Mouse (Mus musculus): ENCODE results near the gene AC124502.3. TPM values are rescaled to one million over a fixed set of nuclear protein-coding genes. Genes with fewer than 3 reads are reported as not detected.

AC124502.3 gene
- total and polyA plus RNA-seq, 2 experiments from 2014 or later, result 2.0 to 3.0 TPM

DNA sequence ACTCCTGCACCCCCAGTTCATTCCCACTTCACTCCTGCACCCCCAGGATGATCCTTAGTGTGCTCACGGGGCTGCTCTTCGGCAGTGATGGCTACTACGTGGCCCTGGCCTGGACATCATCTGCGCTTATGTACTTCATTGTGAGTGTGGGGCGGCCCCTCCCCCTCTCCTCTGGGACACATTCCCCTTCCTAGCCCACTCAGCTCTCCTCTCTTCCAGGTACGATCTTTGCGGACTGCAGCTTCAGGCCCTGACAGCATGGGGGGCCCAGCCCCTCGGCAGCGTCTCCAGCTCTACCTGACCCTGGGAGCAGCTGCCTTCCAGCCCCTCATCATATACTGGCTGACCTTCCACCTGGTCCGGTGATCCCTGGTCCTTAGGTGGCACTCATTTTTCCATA lies 53.4 kb downstream of the AC124502.3 start:
- H3K4me1 ChIP-seq (ENCODE audit: insufficient read depth), result peaks cover 34% of the 10 kb centered on the region
- DNase-seq, result no peak
- H3K9me3 ChIP-seq (ENCODE audit: low read length), result no peaks in the 10 kb centered on the region
- no peak for TF ChIP-seq CTCF (IDR thresholded peaks at IDR 0.05; ENCODE audit: low read depth)
- 89% methylated on average over 10 of the region's 10 CpGs for WGBS
- no peak overlapping the region for H3K4me2 ChIP-seq (ENCODE audit: low read depth)
- H3K36me3 ChIP-seq (ENCODE audit: insufficient read depth), result peaks cover 30% of the 10 kb centered on the region
- H3K27me3 ChIP-seq (ENCODE audit: insufficient read depth, low read length), result no peaks in the 10 kb centered on the region
- no peak overlapping the region for H3K27ac ChIP-seq (ENCODE audit: low read depth, low read length)
- ATAC-seq, result no peak
- no peak overlapping the region for H3K9ac ChIP-seq
- H3K4me3 ChIP-seq (ENCODE audit: low read depth, low read length), result no peak overlapping the region

DNA sequence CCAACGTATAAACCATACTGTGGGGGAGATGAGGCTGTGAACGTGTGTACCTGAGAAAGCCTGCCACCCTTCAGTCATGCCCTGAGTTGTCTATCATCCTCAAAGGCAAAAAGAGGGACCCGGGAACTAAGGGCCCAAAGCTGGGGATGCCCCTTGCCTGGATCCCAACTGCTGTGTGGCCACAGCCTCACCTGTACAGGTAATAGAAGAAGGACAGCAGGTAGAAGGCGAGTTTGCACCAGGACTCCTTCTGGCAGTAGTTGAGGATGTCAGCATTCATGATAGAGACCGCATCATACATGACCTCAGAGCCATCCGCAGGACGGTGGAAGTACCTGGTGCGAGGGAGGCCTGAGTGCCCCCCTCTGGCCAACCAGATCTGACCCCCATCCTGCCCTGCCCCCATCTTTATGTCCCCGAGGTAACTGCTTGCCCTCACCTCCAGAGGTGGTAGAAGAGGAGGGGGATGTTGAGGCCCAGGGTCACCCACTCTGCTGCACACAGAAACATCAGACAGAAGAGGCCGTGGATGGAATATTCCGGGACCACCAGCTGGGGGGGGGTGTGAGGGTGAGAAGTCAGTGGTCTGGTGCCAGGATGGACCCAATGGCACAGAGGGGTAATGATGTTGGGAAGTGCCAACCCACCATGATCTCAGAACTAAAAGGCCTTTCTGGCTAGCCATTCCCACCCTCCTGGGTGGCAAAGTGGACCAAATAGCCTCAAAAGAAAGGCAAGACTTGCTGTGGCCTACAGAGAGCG lies 55.0 kb downstream of the AC124502.3 start:
- ATAC-seq, result no peak
- WGBS, result 68% methylated on average over 12 of the region's 12 CpGs
- no peak for DNase-seq
- H3K9ac ChIP-seq, result peak overlapping the region; percentile 15; the same call in 1 of the 2 replicates
- no peaks in the 10 kb centered on the region for H3K9me3 ChIP-seq (ENCODE audit: low read length)
- H3K36me3 ChIP-seq (ENCODE audit: insufficient read depth), result peaks cover 30% of the 10 kb centered on the region
- H3K4me3 ChIP-seq (ENCODE audit: low read depth, low read length), result peak overlapping the region; percentile 10; the same call in 1 of the 2 replicates
- H3K27ac ChIP-seq (ENCODE audit: low read depth, low read length), result peak overlapping the region; percentile 97; the same call in 1 of the 2 replicates
- peak overlapping the region; percentile 74 for H3K4me2 ChIP-seq (ENCODE audit: low read depth)
- H3K27me3 ChIP-seq (ENCODE audit: insufficient read depth, low read length), result no peaks in the 10 kb centered on the region
- peaks cover 37% of the 10 kb centered on the region for H3K4me1 ChIP-seq (ENCODE audit: insufficient read depth)
- no peak for TF ChIP-seq CTCF (IDR thresholded peaks at IDR 0.05; ENCODE audit: low read depth)

DNA sequence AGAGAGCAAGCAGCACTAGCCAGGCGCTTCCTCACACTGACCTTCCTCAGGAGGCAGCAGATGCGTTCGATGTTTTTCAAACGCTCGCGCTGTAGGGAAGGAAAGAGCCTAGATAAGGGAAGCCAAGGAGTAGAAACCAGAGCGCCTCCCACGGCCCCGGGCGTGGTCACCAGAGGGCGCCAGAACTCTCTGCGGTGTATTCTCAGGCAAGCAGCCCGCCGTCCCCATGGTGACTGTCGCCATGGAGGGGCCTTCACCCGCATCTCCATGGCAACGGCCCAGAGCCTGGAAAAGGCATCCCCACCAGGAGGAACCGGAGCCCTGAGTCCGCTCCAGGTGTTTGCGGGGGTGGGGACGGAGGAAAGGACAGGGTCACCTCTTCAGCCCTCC lies 55.5 kb downstream of the AC124502.3 start:
- TF ChIP-seq CTCF (IDR thresholded peaks at IDR 0.05; ENCODE audit: low read depth), result peak; percentile 92
- Histone ChIP-seq H3K9me3 (ENCODE audit: low read length) (no peaks in the 10 kb centered on the region), H3K27ac (ENCODE audit: low read depth, low read length) (peak overlapping the region; percentile 97), H3K27me3 (ENCODE audit: insufficient read depth, low read length) (no peaks in the 10 kb centered on the region), H3K4me2 (ENCODE audit: low read depth) (peak overlapping the region; percentile 74), H3K9ac (peak overlapping the region; percentile 99), H3K4me3 (ENCODE audit: low read depth, low read length) (peak overlapping the region; percentile 94), H3K4me1 (ENCODE audit: insufficient read depth) (peaks cover 38% of the 10 kb centered on the region), H3K36me3 (ENCODE audit: insufficient read depth) (peaks cover 30% of the 10 kb centered on the region)
- DNase-seq (peak; percentile 97), ATAC-seq (peak; percentile 86)
- WGBS, result 4% methylated on average over 20 of the region's 21 CpGs

DNA sequence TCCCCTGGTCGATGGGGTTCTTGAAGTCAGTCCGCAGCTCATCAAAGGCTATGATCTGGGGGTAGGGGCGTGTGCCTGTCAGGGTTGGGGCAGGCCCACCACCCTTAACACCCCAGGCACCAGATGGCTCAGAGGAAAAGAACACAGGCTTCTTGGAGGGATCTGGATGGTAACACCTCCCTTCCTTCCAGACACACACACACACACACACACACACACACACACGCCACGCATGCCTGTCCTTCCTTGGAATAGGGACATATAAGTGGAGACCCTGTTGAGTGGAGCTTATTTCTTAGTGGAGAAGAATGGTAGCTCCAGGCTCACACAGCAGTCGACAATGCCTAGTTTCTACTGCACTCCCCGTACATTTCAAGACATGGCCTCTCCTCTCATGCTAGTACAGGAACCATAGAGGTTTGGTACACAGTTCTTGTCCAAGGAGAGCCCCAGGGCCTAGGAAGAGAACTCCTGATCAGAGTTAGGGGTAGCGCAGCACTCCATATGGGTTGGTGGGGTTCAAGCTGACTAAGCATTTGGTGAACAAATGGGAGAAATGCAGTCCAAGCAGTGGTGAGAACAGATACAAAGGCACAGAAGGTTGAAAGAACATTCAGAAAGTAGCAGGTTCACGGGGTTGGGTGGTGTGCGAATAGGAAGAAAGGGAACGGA lies 56.2 kb downstream of the AC124502.3 start:
- H3K9ac ChIP-seq, result peak overlapping the region; percentile 99
- H3K4me3 ChIP-seq (ENCODE audit: low read depth, low read length), result peak overlapping the region; percentile 94
- peaks cover 38% of the 10 kb centered on the region for H3K4me1 ChIP-seq (ENCODE audit: insufficient read depth)
- peak; percentile 73 for DNase-seq
- H3K27me3 ChIP-seq (ENCODE audit: insufficient read depth, low read length), result no peaks in the 10 kb centered on the region
- H3K4me2 ChIP-seq (ENCODE audit: low read depth), result peak overlapping the region; percentile 74
- WGBS, result 17% methylated on average over 11 of the region's 11 CpGs
- ATAC-seq, result peak; percentile 26
- no peak for TF ChIP-seq CTCF (IDR thresholded peaks at IDR 0.05; ENCODE audit: low read depth)
- H3K9me3 ChIP-seq (ENCODE audit: low read length), result no peaks in the 10 kb centered on the region
- peak overlapping the region; percentile 97 for H3K27ac ChIP-seq (ENCODE audit: low read depth, low read length)
- peaks cover 31% of the 10 kb centered on the region for H3K36me3 ChIP-seq (ENCODE audit: insufficient read depth)

DNA sequence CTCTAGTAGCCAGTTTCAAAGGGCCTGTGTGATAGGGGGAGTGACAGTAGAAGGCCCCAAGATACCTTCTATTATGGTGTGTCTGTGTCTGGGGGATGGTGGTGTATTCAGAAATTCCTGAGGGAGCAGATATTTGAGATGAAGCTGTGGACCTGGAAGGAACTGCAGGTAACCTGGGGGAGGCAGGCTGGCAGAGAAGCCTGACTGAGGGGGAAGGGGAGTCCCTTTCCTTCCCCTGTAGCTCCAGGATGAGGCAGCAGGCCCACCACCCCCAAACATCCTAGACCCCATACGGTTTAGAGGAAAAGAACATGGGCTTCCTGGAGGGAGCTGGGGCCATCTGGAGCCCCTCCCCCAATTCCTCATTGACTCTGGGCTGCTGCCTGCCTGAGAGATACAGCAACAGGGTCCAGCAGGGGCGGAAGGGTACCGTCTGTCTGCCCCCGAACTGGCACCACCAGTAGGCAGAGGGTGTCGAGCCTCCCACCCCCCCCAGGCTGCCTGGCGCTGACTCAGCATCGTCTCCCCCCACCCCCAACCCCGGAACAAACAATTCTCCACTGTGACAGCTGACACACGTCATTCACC lies 57.3 kb downstream of the AC124502.3 start:
- peak overlapping the region; percentile 74 for H3K4me2 ChIP-seq (ENCODE audit: low read depth)
- WGBS, result 5% methylated on average over 9 of the region's 9 CpGs
- peaks cover 37% of the 10 kb centered on the region for H3K36me3 ChIP-seq (ENCODE audit: insufficient read depth)
- no peaks in the 10 kb centered on the region for H3K9me3 ChIP-seq (ENCODE audit: low read length)
- H3K9ac ChIP-seq, result peak overlapping the region; percentile 99
- DNase-seq, result no peak
- H3K27me3 ChIP-seq (ENCODE audit: insufficient read depth, low read length), result no peaks in the 10 kb centered on the region
- no peak for ATAC-seq
- peak overlapping the region; percentile 97 for H3K27ac ChIP-seq (ENCODE audit: low read depth, low read length)
- H3K4me1 ChIP-seq (ENCODE audit: insufficient read depth), result peaks cover 38% of the 10 kb centered on the region
- H3K4me3 ChIP-seq (ENCODE audit: low read depth, low read length), result peak overlapping the region; percentile 94
- TF ChIP-seq CTCF (IDR thresholded peaks at IDR 0.05; ENCODE audit: low read depth), result no peak

DNA sequence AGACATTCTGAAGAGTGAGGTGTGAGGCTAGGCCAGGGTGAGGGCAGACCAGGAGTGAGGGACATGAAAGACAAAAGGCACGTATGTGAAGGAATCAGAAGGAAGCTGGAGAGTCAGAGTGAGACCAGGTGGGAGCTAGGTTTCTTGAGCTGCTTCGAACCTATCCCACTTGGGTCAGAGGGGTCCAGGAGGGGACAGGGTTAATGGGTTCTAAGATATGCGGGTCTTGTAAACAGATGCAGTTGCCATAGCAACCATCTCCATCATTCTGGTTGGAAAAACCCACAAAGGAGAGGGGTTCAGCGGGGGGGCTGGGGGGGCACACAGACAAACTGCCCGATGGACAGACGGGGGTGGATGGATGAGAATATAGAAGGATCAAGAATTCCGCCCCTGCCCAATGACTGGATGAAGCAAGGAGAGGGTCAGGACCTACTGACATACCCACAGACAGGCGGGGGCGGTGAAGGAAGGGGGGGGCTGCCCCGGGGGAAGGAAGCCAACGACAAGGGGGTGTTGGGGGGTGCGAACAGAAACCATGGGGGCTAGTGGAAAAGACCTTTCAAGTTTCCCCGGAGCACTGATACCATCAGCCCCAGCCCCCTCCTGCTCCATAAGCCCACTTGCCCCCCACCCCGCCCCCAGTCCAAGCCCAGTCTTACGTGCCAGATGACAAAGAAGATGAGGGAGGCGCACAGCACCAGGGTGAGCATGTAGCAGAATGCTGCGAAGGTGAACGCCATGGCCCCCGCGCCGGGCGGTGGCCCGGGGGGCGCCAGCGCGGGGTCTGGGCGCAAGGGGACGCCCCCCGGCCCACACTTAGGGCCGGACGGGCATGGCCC lies 59.1 kb downstream of the AC124502.3 start:
- Histone ChIP-seq H3K27me3 (ENCODE audit: insufficient read depth, low read length) (no peaks in the 10 kb centered on the region), H3K4me3 (ENCODE audit: low read depth, low read length) (peak overlapping the region; percentile 94), H3K4me2 (ENCODE audit: low read depth) (peak overlapping the region; percentile 74), H3K36me3 (ENCODE audit: insufficient read depth) (peaks cover 40% of the 10 kb centered on the region), H3K4me1 (ENCODE audit: insufficient read depth) (peaks cover 38% of the 10 kb centered on the region), H3K27ac (ENCODE audit: low read depth, low read length) (peak overlapping the region; percentile 97), H3K9ac (peak overlapping the region; percentile 99), H3K9me3 (ENCODE audit: low read length) (no peaks in the 10 kb centered on the region)
- 3% methylated on average over 25 of the region's 31 CpGs for WGBS
- TF ChIP-seq CTCF (IDR thresholded peaks at IDR 0.05; ENCODE audit: low read depth), result no peak
- DNase-seq (peak; percentile 73), ATAC-seq (peak; percentile 46; the same call in 1 of the 2 replicates)
